Mouse (Mus musculus) heart, adult 2 months (tissue): ENCODE results near the gene Rpl10a. TPM values are rescaled to one million over a fixed set of nuclear protein-coding genes. Genes with fewer than 3 reads are reported as not detected.

ENCODE experiments used
- DNase-seq, 2 experiments: peaks; one replicate each; pipeline ENCODE4 v3.0.0; 2021
- H3K27ac ChIP-seq: fragments of 200-600 bp; 2 replicates; pipeline ENCODE4 v1.8.1; 2022
- H3K27me3 ChIP-seq: fragments of 200-500 bp; 2 replicates; pipeline ENCODE4 v1.6.1; 2012; ENCODE audit warnings: mild to moderate bottlenecking, low read length, inconsistent platforms, mixed read lengths; ENCODE audit not compliant: control insufficient read depth, insufficient read depth
- H3K36me3 ChIP-seq: fragments of 200-500 bp; 2 replicates; pipeline ENCODE4 v1.6.1; 2012; ENCODE audit warnings: low read length, inconsistent platforms; ENCODE audit not compliant: control insufficient read depth, insufficient read depth
- H3K4me1 ChIP-seq: fragments of 200-500 bp; 2 replicates; pipeline ENCODE4 v1.6.1; 2011; ENCODE audit warnings: low read length; ENCODE audit not compliant: control insufficient read depth, insufficient read depth
- H3K4me3 ChIP-seq: fragments of 200-600 bp; 2 replicates; pipeline ENCODE4 v1.8.1; 2022
- H3K79me2 ChIP-seq: fragments of 200-500 bp; replicated peaks from 2 replicates; pipeline ENCODE4 v1.6.1; 2012; ENCODE audit warnings: mild to moderate bottlenecking, inconsistent platforms, low read length, moderate library complexity, mixed read lengths; ENCODE audit not compliant: control insufficient read depth, insufficient read depth
- H3K9ac ChIP-seq: fragments of 200-500 bp; 2 replicates; pipeline ENCODE4 v1.6.1; 2012; ENCODE audit warnings: low read depth, mild to moderate bottlenecking, control low read depth, inconsistent platforms, low read length, mixed read lengths
- CTCF ChIP-seq: fragments of 200-600 bp; IDR thresholded peaks from 2 replicates; pipeline ENCODE4 v1.8.1; 2022; ENCODE audit warnings: antibody characterized with exemption, mild to moderate bottlenecking, moderate library complexity
- EP300 ChIP-seq: fragments of 200-500 bp; IDR thresholded peaks from 2 replicates; pipeline ENCODE4 v1.6.1; 2011; ENCODE audit warnings: low read depth, low read length, control low read depth; ENCODE audit not compliant: insufficient read depth
- POLR2A ChIP-seq: fragments of 200-500 bp; IDR thresholded peaks from 2 replicates; pipeline ENCODE4 v1.6.1; 2011; ENCODE audit warnings: mild to moderate bottlenecking, low read depth, low read length, control low read depth; ENCODE audit not compliant: insufficient read depth
- WGBS: fragments of 180-500 bp; shearing (Covaris S2); methylation state at CpG from one replicate; pipeline ENCODE4 v1.1.7; 2018; 5-methylcytosine and 5-hydroxymethylcytosine counted together
- intact Hi-C: fragments of 180-260 bp; cut with DNase I; formaldehyde crosslinking; loops from one replicate; pipeline ENCODE4 v1.15.1; 2025
- polyA plus RNA-seq: library from polyadenylated mRNA; depleted of rRNA; stranded (reverse); fragments of >200 nt; gene quantifications from 2 replicates; pipeline ENCODE4 v1.2.3, GENCODE M21; 2012
- total RNA-seq, 2 experiments: library from RNA; stranded (reverse); gene quantifications; 2 replicates each; pipeline ENCODE4 v1.2.3; 2021

Gene Rpl10a
- total and polyA plus RNA-seq, 3 experiments = 360 to 1,197 (median 417) TPM

DNA sequence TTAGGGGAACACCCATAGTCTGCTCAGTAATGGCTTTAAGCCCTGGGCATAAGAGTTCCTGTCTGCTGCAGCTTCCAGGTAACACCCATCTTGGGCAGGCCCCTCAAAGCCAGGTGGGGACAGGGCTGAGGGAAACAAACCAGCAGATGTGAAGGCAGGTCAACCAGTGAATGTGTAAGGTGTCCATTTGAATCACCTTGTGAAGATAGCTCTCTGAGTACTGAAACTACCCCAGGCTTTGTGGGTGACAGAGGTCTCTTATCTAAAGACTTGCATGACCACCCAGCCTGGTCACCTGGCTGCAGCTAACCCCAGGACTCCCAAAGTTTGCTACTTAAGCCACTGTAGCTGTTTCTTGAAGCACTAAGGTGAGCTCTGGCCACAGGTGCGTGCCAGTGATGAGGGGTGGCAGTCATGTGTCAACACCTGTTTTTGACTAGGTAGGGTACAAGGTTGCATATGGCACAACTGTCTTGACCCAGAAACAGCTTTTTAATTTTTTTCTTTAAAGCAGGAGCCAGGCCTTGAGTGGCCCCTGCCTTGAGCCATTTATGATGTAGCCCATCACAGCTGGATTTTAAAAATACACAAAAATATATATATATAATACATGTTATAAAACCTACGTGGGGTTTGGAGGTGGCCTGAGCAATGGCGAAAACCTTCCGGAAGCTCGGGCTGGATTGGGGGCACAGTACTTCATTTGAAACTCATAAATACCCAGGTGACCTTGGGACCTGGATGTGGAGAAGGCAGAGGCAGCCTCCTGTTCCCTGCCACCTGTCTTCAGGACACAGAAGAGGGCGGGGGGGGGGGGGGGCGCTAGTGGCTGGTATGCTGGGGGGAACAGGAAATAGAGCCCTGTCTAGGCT is 3.2 kb downstream of the Rpl10a start:
- H3K27ac ChIP-seq = no peak overlapping the region
- 73% methylated on average over 7 of the region's 7 CpGs for WGBS
- H3K4me3 ChIP-seq = no peak overlapping the region
- intact Hi-C loops = no loop called here
- H3K36me3 ChIP-seq = peaks cover 4% of the 10 kb centered on the region; the same call in 1 of the 2 replicates
- TF ChIP-seq CTCF = no peak
- TF ChIP-seq POLR2A = peak; percentile 5; the same call in 1 of the 2 replicates
- no peak for TF ChIP-seq EP300
- H3K79me2 ChIP-seq = no peaks in the 10 kb centered on the region
- H3K4me1 ChIP-seq = peaks cover 2% of the 10 kb centered on the region
- no peak overlapping the region for H3K9ac ChIP-seq
- H3K27me3 ChIP-seq = no peaks in the 10 kb centered on the region
- DNase-seq = no peak

DNA sequence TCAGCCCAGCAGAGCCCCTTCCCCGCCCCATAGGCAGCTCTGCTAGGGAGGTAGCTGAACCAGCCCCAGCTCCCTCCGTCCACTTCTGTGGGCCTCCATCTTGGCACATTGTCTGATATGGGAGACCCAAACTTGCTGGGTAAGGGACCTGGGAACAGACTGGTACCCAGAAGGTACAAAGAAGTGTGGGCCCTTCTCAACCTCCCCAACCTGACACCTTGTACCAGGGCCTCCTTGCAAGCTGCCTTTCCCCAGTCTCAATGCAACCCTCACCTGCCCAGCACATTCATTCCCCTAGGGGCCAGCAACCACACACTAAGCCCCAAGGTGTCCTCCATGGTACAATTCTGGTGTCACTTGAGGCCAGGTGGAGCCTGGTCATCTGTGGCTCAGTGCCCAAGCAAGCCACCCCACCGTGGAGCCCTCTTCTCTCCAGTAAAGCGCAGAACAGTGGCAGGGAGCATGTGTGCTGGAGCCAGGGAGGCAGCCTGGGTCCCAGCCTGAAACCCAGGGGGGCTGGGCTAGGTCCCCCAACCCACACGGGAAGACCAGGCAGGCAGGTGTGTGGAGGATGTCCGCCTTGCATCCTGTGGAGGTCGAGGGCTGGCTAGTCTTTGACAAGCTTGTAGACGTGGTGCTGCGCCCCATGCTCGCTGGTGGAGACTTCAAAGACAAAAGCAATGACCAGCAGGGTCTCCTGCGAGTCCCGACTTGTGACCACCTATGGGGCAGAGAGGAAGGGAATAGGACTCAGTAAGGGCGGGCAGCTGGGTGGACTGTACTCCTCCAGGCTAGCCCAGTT is 4.0 kb downstream of the Rpl10a start:
- no peaks in the 10 kb centered on the region for H3K79me2 ChIP-seq
- H3K4me3 ChIP-seq = no peak overlapping the region
- TF ChIP-seq EP300 (no peak), POLR2A (no peak), CTCF (no peak)
- intact Hi-C loops = no loop called here
- WGBS = 60% methylated on average over 13 of the region's 13 CpGs
- peaks cover 4% of the 10 kb centered on the region; the same call in 1 of the 2 replicates for H3K36me3 ChIP-seq
- H3K9ac ChIP-seq = no peak overlapping the region
- no peaks in the 10 kb centered on the region for H3K27me3 ChIP-seq
- no peak overlapping the region for H3K27ac ChIP-seq
- H3K4me1 ChIP-seq = peaks cover 2% of the 10 kb centered on the region
- no peak for DNase-seq

DNA sequence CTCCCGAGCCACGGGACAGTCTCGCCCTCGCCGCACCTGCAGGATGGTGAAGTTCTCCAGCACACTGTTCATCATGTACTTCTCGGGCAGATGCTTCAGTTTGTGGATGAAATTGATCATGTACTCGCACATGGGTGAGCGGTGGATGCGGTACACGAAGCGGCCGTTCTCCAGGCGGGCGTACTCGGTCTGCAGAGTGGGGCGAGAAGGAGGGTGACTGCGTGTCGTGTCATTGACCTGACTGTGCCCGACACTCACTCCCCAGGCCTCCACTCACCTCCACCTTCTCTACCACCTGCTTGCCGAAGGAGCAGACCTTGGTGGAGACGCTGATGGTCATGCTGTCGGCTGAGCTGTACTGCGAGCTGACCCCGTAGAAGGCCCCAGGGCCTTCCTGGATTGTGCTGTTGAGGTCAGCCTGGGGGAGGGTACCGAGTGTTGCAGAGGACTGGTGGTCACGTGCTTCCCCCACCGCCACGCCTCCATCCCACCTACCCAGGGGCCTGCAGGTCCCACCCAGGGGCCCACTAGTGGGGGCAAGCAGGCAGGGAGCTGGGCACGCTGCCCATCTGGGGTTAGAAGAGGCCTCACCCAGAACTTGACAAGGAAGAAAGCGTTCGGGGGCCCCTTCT is 4.8 kb downstream of the Rpl10a start:
- no peak overlapping the region for H3K9ac ChIP-seq
- DNase-seq = no peak
- intact Hi-C loops = no loop called here
- H3K4me3 ChIP-seq = no peak overlapping the region
- H3K79me2 ChIP-seq = no peaks in the 10 kb centered on the region
- 67% methylated on average over 31 of the region's 31 CpGs for WGBS
- TF ChIP-seq CTCF (no peak), EP300 (no peak), POLR2A (no peak)
- H3K4me1 ChIP-seq = no peaks in the 10 kb centered on the region
- H3K27ac ChIP-seq = no peak overlapping the region
- no peaks in the 10 kb centered on the region for H3K27me3 ChIP-seq
- peaks cover 4% of the 10 kb centered on the region; the same call in 1 of the 2 replicates for H3K36me3 ChIP-seq

DNA sequence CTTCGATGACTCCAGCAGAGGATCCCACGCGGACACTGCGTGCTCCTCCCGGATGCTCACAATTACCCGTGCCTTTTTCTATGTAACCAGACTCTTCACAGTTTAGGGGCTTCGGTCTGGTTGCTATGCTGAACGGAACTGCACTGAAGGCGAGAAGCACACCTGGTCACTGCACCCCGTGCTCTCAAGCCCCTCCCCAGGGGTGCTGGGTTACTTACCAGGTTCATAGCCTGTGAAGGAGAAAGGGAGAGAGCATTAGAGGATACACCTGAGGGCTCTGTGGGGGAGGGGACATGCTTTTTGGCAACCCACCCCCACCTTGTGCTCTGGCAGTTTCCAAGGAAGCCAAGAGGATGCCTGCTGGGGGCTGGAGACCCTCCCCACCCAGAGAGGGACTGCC is 7.0 kb downstream of the Rpl10a start:
- TF ChIP-seq EP300 = no peak
- no peak for TF ChIP-seq POLR2A
- TF ChIP-seq CTCF = no peak
- H3K4me3 ChIP-seq = no peak overlapping the region
- intact Hi-C loops = no loop called here
- H3K4me1 ChIP-seq = no peaks in the 10 kb centered on the region
- WGBS = 76% methylated on average over 10 of the region's 10 CpGs
- H3K9ac ChIP-seq = no peak overlapping the region
- no peaks in the 10 kb centered on the region for H3K36me3 ChIP-seq
- H3K27me3 ChIP-seq = no peaks in the 10 kb centered on the region
- no peaks in the 10 kb centered on the region for H3K79me2 ChIP-seq
- no peak overlapping the region for H3K27ac ChIP-seq
- DNase-seq = no peak

DNA sequence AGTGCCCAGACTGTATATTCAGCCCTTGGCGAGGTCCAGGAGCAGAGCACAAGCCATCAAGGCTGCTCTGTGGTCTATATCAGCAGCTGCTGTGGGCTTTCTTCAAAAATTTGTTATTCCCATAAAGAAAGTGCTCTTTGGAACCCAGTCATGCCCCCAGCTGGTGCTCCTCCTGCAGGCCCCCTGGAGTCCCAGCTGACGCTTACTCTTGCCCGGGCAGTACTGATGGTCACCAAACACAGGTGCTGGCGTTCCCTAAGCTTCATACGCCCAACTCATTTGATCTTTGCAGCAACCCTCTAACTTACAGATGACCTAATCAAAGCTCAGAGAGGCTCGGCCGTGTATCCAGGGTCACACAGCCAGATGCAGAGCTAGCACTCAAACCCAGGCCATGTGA is 9.3 kb downstream of the Rpl10a start:
- no peaks in the 10 kb centered on the region for H3K36me3 ChIP-seq
- no peaks in the 10 kb centered on the region for H3K79me2 ChIP-seq

More for the DNA sequence above, 9.3 kb downstream of the Rpl10a start:
- H3K27me3 ChIP-seq = no peaks in the 10 kb centered on the region
- TF ChIP-seq CTCF = no peak
- TF ChIP-seq POLR2A = no peak
- no peak for TF ChIP-seq EP300
- WGBS = 88% methylated on average over 7 of the region's 7 CpGs
- no peak overlapping the region for H3K27ac ChIP-seq
- DNase-seq = no peak
- no peak overlapping the region for H3K4me3 ChIP-seq
- H3K4me1 ChIP-seq = 0 out of 2 replicates have a peak, but pooled peaks cover 3% of the 10 kb centered on the region
- H3K9ac ChIP-seq = no peak overlapping the region
- intact Hi-C loops = no loop called here
